Mouse (Mus musculus) ES-E14 (cell line): ENCODE data around the gene Fbxl4. TPM values are rescaled to one million over a fixed set of nuclear protein-coding genes. Genes with fewer than 3 reads are reported as not detected.

ENCODE experiments used
- DNase-seq: peaks from one replicate; pipeline ENCODE4 v3.0.0-alpha.2; 2013; ENCODE audit warnings: low read depth, low spot score
- H3K27ac ChIP-seq: 2 replicates; pipeline ENCODE4 v1.5.1; 2012; ENCODE audit warnings: low read depth, mild to moderate bottlenecking, low read length, moderate library complexity, mixed read lengths; ENCODE audit not compliant: poor library complexity, insufficient read depth, severe bottlenecking
- H3K36me3 ChIP-seq: 2 replicates; pipeline ENCODE4 v1.6.1; 2012; ENCODE audit warnings: mild to moderate bottlenecking, low read length, moderate library complexity, mixed read lengths; ENCODE audit not compliant: control insufficient read depth, poor library complexity, insufficient read depth, severe bottlenecking
- H3K4me1 ChIP-seq, 2 experiments: fragments of 150-350 bp in 1 of 2; sonication (generic) in 1 of 2; 2 replicates each; pipeline ENCODE4 v1.6.1; 2012; ENCODE audit warnings: low read length in 2 of 2, mild to moderate bottlenecking in 1 of 2, mixed read lengths in 1 of 2; ENCODE audit not compliant: control insufficient read depth in 2 of 2, insufficient read depth in 2 of 2, poor library complexity in 1 of 2
- H3K4me3 ChIP-seq, 2 experiments: fragments of 150-350 bp in 1 of 2; sonication (generic) in 1 of 2; 2 replicates each; pipeline ENCODE4 v1.5.1; 2012; ENCODE audit warnings: low read length in 2 of 2, low read depth in 1 of 2, mild to moderate bottlenecking in 1 of 2, mixed read lengths in 1 of 2; ENCODE audit not compliant: insufficient read depth in 1 of 2, poor library complexity in 1 of 2, severe bottlenecking in 1 of 2
- H3K9ac ChIP-seq: 2 replicates; pipeline ENCODE4 v1.6.1; 2012; ENCODE audit warnings: low read depth, mild to moderate bottlenecking, low read length, mixed read lengths; ENCODE audit not compliant: poor library complexity, insufficient read depth, severe bottlenecking
- H3K9me3 ChIP-seq: fragments of 150-350 bp; sonication (generic); 2 replicates; pipeline ENCODE4 v1.6.1; 2012; ENCODE audit warnings: low read depth, mild to moderate bottlenecking, low read length; ENCODE audit not compliant: control insufficient read depth, insufficient read depth
- CHD2 ChIP-seq: IDR thresholded peaks from 2 replicates; pipeline ENCODE4 v1.6.1; 2014; ENCODE audit warnings: mild to moderate bottlenecking, low read depth, low read length, inconsistent platforms
- HCFC1 ChIP-seq: IDR thresholded peaks from 2 replicates; pipeline ENCODE4 v1.6.1; 2012; ENCODE audit warnings: low read length, inconsistent platforms, borderline replicate concordance; ENCODE audit not compliant: insufficient read depth
- MAFK ChIP-seq: IDR thresholded peaks from 2 replicates; pipeline ENCODE4 v1.6.1; 2014; ENCODE audit warnings: mild to moderate bottlenecking, low read depth, low read length, inconsistent platforms; ENCODE audit not compliant: insufficient read depth
- ZC3H11A ChIP-seq: IDR thresholded peaks from 2 replicates; pipeline ENCODE4 v1.6.1; 2012; ENCODE audit warnings: low read depth, mild to moderate bottlenecking, inconsistent platforms, low read length, borderline replicate concordance
- ZNF384 ChIP-seq: IDR thresholded peaks from 2 replicates; pipeline ENCODE4 v1.6.1; 2012; ENCODE audit warnings: low read depth, low read length, inconsistent platforms
- in situ Hi-C, 2 experiments: fragments of 600-800 bp; cut with MboI; formaldehyde crosslinking; loops; one replicate each; pipeline ENCODE4 v1.15.1; 2025; ENCODE audit warnings: low sequenced_read_pairs in 2 of 2, inconsistent platforms in 1 of 2; ENCODE audit not compliant: unreplicated experiment in 2 of 2
- total RNA-seq: library from RNA; depleted of rRNA; stranded (reverse); fragments of 300-350 nt; gene quantifications from 2 replicates; pipeline ENCODE4 v1.2.3, GENCODE M21; 2012

Fbxl4 gene
- total RNA-seq, 1 experiment, result 9.7 TPM

- no peak overlapping the region for H3K4me3 ChIP-seq
- no peaks in the 10 kb centered on the region for H3K36me3 ChIP-seq
- H3K27ac ChIP-seq, result no peak overlapping the region
- in situ Hi-C loops, result no loop called here
- no peaks in the 10 kb centered on the region for H3K4me1 ChIP-seq
- TF ChIP-seq MAFK, result no peak
- no peak for TF ChIP-seq ZNF384
- no peak for TF ChIP-seq CHD2
- no peak for TF ChIP-seq HCFC1
- no peak for TF ChIP-seq ZC3H11A
- no peak overlapping the region for H3K9ac ChIP-seq
- no peaks in the 10 kb centered on the region for H3K9me3 ChIP-seq
- no peak for DNase-seq
Observed at GRCm38 (mm10) chr4:22422400-22422799, 65.1 kb downstream of the Fbxl4 start.

DNA sequence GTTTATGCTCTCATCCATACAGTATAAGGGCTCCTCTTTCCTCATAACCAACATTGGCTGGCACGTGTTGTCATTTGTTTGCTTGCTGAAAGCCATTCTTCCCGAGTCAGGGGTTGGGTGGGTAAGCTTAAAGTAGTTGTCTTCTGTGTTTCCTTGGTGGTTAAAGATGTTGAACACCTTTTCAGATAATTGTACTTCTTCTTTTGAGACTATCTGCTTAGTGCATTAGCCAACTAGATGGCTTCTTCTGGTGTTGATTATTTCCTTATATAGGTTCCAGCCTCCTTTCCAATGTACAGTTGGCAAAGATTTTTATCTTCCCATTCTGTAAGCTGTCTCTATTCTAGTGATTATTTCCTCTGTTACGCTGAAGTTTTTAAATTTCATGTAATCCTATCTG, 70.8 kb downstream of the Fbxl4 start:
- in situ Hi-C loops, result no loop called here
- no peak for TF ChIP-seq ZNF384
- no peak for TF ChIP-seq ZC3H11A
- TF ChIP-seq HCFC1, result no peak
- no peak for TF ChIP-seq CHD2
- no peak for TF ChIP-seq MAFK
- no peak for DNase-seq

DNA sequence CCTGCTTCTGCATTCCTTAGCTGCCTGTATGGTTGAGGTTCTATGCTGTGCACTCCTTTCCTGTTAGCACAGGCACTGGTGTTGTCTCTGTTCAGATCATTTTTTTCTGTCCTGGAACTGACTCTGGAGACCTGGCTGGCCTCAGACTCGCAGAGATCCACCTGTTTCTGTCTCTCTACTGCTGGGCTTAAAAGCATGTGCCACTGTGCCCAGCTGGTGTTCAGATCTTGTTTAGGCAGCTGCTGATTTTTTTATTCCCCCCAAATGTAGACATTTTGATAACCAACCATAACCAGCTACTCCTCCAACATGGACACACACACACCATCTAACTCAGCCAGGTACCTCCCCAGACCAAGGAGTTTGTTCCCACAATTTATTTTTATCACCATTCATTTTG, 112.2 kb downstream of the Fbxl4 start:
- H3K36me3 ChIP-seq, result no peaks in the 10 kb centered on the region
- no peak overlapping the region for H3K9ac ChIP-seq
- TF ChIP-seq ZC3H11A (no peak), CHD2 (no peak), HCFC1 (no peak), MAFK (no peak), ZNF384 (no peak)
- in situ Hi-C loops, result no loop called here
- H3K4me3 ChIP-seq, result no peak overlapping the region
- H3K27ac ChIP-seq, result no peak overlapping the region
- H3K9me3 ChIP-seq, result no peaks in the 10 kb centered on the region
- no peaks in the 10 kb centered on the region for H3K4me1 ChIP-seq
- DNase-seq, result no peak

More for the DNA sequence above, 70.8 kb downstream of the Fbxl4 start:
- H3K4me1 ChIP-seq, result no peaks in the 10 kb centered on the region
- H3K9me3 ChIP-seq, result no peaks in the 10 kb centered on the region
- H3K9ac ChIP-seq, result no peak overlapping the region
- H3K27ac ChIP-seq, result no peak overlapping the region
- no peaks in the 10 kb centered on the region for H3K36me3 ChIP-seq
- H3K4me3 ChIP-seq, result no peak overlapping the region

DNA sequence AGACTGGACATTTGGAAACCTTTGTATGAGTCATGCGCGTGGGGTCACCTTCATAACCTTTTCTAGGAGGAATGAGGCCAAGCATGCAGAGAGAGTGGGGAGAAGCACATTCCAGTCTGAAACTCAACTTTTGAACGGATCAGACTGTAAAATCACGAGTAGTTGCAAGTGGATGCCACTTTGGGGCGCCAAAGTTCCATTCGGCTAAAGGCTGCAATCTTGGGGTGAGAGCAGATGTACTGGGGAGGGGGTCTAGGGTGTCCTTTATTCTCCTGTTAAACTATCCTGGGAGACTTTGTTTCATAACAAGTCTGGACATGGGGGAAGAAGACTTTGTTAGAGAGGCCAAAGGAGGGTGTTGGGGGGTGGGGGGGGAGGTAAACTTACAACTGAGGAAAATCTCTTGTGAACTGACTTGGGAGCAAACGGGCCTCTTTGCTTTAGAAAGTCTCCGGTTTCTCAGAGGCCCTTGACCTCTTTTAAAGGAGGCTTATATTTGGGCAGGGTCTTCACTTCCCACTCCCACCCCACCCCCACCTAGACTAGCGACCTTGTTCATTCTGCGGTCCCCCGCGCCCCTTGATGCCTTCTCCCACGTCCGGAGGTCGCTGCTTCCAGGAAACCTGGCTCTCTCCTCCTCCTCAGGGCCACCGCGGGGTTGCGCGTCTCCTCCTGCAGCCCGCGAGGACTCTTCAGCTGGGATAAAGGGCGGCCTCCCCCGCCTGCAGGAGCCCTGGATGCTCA, 119.8 kb downstream of the Fbxl4 start:
- H3K9me3 ChIP-seq, result no peaks in the 10 kb centered on the region
- in situ Hi-C loops, result no loop called here
- DNase-seq, result no peak
- H3K4me3 ChIP-seq, result peak overlapping the region; percentile 57 to 58
- H3K9ac ChIP-seq, result no peak overlapping the region
- H3K27ac ChIP-seq, result no peak overlapping the region
- no peaks in the 10 kb centered on the region for H3K36me3 ChIP-seq
- 0 out of 2 replicates have a peak, but pooled peaks have one; percentile 81 for TF ChIP-seq ZC3H11A
- TF ChIP-seq HCFC1, result no peak
- no peaks in the 10 kb centered on the region for H3K4me1 ChIP-seq

DNA sequence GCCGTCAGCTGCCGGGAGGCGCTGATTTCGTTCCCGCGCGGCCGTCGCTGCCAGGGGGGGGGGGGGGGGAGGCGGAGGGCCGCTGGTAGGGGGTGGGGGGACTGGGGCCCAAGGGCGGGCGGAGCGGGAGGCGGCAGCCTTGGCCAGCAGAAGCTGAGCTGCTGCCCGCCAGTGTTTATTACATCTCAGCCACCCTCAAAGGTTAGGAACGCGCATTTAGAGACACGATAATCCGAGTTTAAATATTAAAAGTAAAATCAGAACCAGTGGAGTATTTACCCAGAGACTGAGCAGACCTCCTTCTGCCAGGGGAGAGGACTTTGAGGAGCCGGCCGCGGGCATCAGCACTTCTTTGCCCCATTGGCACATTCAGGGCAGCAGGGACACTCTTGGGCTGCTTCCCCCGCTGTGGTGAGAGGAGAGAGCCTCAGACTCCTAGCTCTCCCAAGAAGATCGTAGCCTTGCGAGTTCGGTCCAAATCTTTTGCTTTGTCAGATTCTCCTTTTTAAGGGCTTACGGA, 120.4 kb downstream of the Fbxl4 start:
- no peak overlapping the region for H3K9ac ChIP-seq
- H3K4me1 ChIP-seq, result no peaks in the 10 kb centered on the region
- no peak for DNase-seq

More for the DNA sequence above, 120.4 kb downstream of the Fbxl4 start:
- Histone ChIP-seq H3K36me3 (no peaks in the 10 kb centered on the region), H3K9me3 (no peaks in the 10 kb centered on the region), H3K4me3 (peak overlapping the region; percentile 10 to 58), H3K27ac (no peak overlapping the region)
- in situ Hi-C loops, result no loop called here
- TF ChIP-seq ZNF384 (no peak), CHD2 (no peak)
